Mouse (Mus musculus) stomach, embryonic 15.5 days (tissue): ENCODE measurements around the gene Gm26741. TPM values are rescaled to one million over a fixed set of nuclear protein-coding genes. Genes with fewer than 3 reads are reported as not detected.

Experiments used
- ATAC-seq: fragments of 200-750 bp; cut with Nextera tagmentation; 2 replicates; pipeline ENCODE4 v1.8.0; 2017; ENCODE audit warnings: low read depth, moderate number of reproducible peaks, moderate TSS enrichment; ENCODE audit not compliant: insufficient read depth, low FRiP score
- H3K27ac ChIP-seq: fragments of 300-500 bp; sonication (generic); 2 replicates; pipeline ENCODE4 v1.5.1; 2015; ENCODE audit warnings: mild to moderate bottlenecking, inconsistent platforms
- H3K27me3 ChIP-seq: fragments of 300-500 bp; sonication (generic); replicated peaks from 2 replicates; pipeline ENCODE4 v1.6.1; 2015; ENCODE audit warnings: inconsistent platforms
- H3K36me3 ChIP-seq: fragments of 300-500 bp; sonication (generic); 2 replicates; pipeline ENCODE4 v1.6.1; 2015; ENCODE audit warnings: inconsistent platforms
- H3K4me1 ChIP-seq: fragments of 300-500 bp; sonication (generic); 2 replicates; pipeline ENCODE4 v1.6.1; 2015; ENCODE audit warnings: inconsistent platforms
- H3K4me2 ChIP-seq: fragments of 300-500 bp; sonication (generic); 2 replicates; pipeline ENCODE4 v1.6.1; 2015; ENCODE audit warnings: mild to moderate bottlenecking, inconsistent platforms
- H3K4me3 ChIP-seq: fragments of 300-500 bp; sonication (generic); replicated peaks from 2 replicates; pipeline ENCODE4 v1.5.1; 2015; ENCODE audit warnings: inconsistent platforms
- H3K9ac ChIP-seq: fragments of 300-500 bp; sonication (generic); 2 replicates; pipeline ENCODE4 v1.6.1; 2015; ENCODE audit warnings: inconsistent platforms
- H3K9me3 ChIP-seq: fragments of 300-500 bp; sonication (generic); 2 replicates; pipeline ENCODE4 v1.6.1; 2016; ENCODE audit warnings: inconsistent platforms
- WGBS: fragments of 180-500 bp; shearing (Covaris S2); methylation state at CpG from one replicate; pipeline ENCODE4 v1.1.7; 2015; 5-methylcytosine and 5-hydroxymethylcytosine counted together
- polyA plus RNA-seq: library from polyadenylated mRNA; unstranded; fragments of >200 nt; fragmentation: Nextera tagmentation; extraction: Ambion mirVana; gene quantifications from 2 replicates; pipeline ENCODE4 v1.2.1, GENCODE M21; 2015

The Gm26741 gene
- polyA plus RNA-seq, 1 experiment from 2014 or later, result not detected

- no peaks in the 10 kb centered on the region for H3K27me3 ChIP-seq
- 70% methylated on average over 2 of the region's 2 CpGs for WGBS
- H3K9me3 ChIP-seq, result no peaks in the 10 kb centered on the region
- ATAC-seq, result no peak
- no peaks in the 10 kb centered on the region for H3K4me1 ChIP-seq
- no peaks in the 10 kb centered on the region for H3K36me3 ChIP-seq
- no peak overlapping the region for H3K4me3 ChIP-seq
- H3K27ac ChIP-seq, result no peak overlapping the region
- no peak overlapping the region for H3K9ac ChIP-seq
- H3K4me2 ChIP-seq, result no peak overlapping the region
These were observed 40.1 kb downstream of the Gm26741 start for GRCm38 (mm10) chr10:52398715-52399114.

GRCm38 (mm10) chr10:52399722-52400121 is 41.2 kb downstream of the Gm26741 start:
- no peaks in the 10 kb centered on the region for H3K9me3 ChIP-seq
- no peak overlapping the region for H3K9ac ChIP-seq
- no peak overlapping the region for H3K4me2 ChIP-seq
- H3K36me3 ChIP-seq, result no peaks in the 10 kb centered on the region
- H3K4me1 ChIP-seq, result no peaks in the 10 kb centered on the region
- no peak overlapping the region for H3K4me3 ChIP-seq
- WGBS, result 58% methylated on average over 3 of the region's 3 CpGs
- ATAC-seq, result no peak
- H3K27me3 ChIP-seq, result no peaks in the 10 kb centered on the region
- no peak overlapping the region for H3K27ac ChIP-seq

- no peaks in the 10 kb centered on the region for H3K4me1 ChIP-seq
- no peak overlapping the region for H3K4me3 ChIP-seq
- no peaks in the 10 kb centered on the region for H3K9me3 ChIP-seq
- no peak overlapping the region for H3K9ac ChIP-seq
- no peak for ATAC-seq
- no peak overlapping the region for H3K4me2 ChIP-seq
- no peaks in the 10 kb centered on the region for H3K27me3 ChIP-seq
- no peak overlapping the region for H3K27ac ChIP-seq
- H3K36me3 ChIP-seq, result no peaks in the 10 kb centered on the region
- WGBS, result 83% methylated on average over 13 of the region's 13 CpGs
These were observed 46.6 kb downstream of the Gm26741 start for GRCm38 (mm10) chr10:52405160-52405559.

- 83% methylated on average over 2 of the region's 2 CpGs for WGBS
- Histone ChIP-seq H3K9me3 (no peaks in the 10 kb centered on the region), H3K27me3 (no peaks in the 10 kb centered on the region), H3K27ac (no peak overlapping the region), H3K9ac (no peak overlapping the region), H3K4me1 (no peaks in the 10 kb centered on the region), H3K4me2 (no peak overlapping the region), H3K4me3 (no peak overlapping the region), H3K36me3 (no peaks in the 10 kb centered on the region)
- no peak for ATAC-seq
These were observed 49.0 kb downstream of the Gm26741 start for GRCm38 (mm10) chr10:52407526-52407925.

Other genes starting within 250 kb of the Gm26741 start
- 0.62 and 1.1 TPM in 2 replicates for gene Ros1, start 163.5 kb upstream of the Gm26741 start, polyA plus RNA-seq
- 34.4 and 43.8 TPM in 2 replicates for gene Dcbld1, start 125.1 kb upstream of the Gm26741 start, polyA plus RNA-seq
- gene Gopc, start 23.4 kb downstream of the Gm26741 start, polyA plus RNA-seq, result 19.8 and 22.1 TPM in 2 replicates
- 15.5 and 35.6 TPM in 2 replicates for gene Nepn, start 30.2 kb downstream of the Gm26741 start, polyA plus RNA-seq
- 14.6 and 16.4 TPM in 2 replicates for gene Nus1, start 58.8 kb downstream of the Gm26741 start, polyA plus RNA-seq